Mouse (Mus musculus): Measurements from ENCODE around the gene 2310011J03Rik.

- peak; percentile 95 for TF ChIP-seq CTCF (IDR thresholded peaks at IDR 0.05; ENCODE audit: control insufficient read depth, insufficient read depth, insufficient read length)
- TF ChIP-seq MYOD1 (IDR thresholded peaks at IDR 0.05; ENCODE audit: control insufficient read depth, insufficient read length, low read depth) = no peak
- no peak for TF ChIP-seq MAX (IDR thresholded peaks at IDR 0.05)
Observed at GRCm38 (mm10) chr10:80350292-80350691, 30.0 kb upstream of the 2310011J03Rik start.
